Mouse (Mus musculus): ENCODE results near the gene Nid2.

GRCm38 (mm10) chr14:19807339-19807738 is 56.3 kb downstream of the Nid2 start:
- no peak for TF ChIP-seq POLR2A (IDR thresholded peaks at IDR 0.05; ENCODE audit: low read depth, low read length)
- TF ChIP-seq CTCF (IDR thresholded peaks at IDR 0.05; ENCODE audit: extremely low read depth, insufficient read length, insufficient replicate concordance, low read depth, low read length), result no peak

Data from small intestine, adult 2 months (tissue).